Mouse (Mus musculus): Measurements from ENCODE around the gene Fip1l1. TPM values are rescaled to one million over a fixed set of nuclear protein-coding genes. Genes with fewer than 3 reads are reported as not detected.

Gene Fip1l1
- total and polyA plus RNA-seq, 2 experiments from 2014 or later: 35.8 to 37.5 TPM

DNA sequence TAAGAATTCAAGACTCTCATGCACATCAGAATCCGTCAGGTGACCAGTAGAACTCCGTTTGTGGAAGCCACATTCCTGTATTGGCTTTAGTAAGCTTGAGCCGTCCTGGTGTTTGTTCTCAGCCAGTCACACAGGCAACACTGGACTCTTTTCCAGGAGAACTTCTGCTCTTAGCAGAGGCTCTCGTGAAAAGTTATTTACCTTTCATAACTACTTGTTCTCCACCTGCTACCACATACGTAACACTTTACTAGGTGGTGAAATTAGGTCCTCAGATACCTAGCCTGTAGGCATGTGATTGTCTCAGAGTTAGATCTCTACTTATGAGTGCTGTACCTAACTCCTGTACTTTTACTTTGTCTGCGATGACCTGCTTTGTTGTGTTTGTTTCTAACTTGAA lies 36.5 kb downstream of the Fip1l1 start:
- peaks cover 41% of the 10 kb centered on the region for H3K36me3 ChIP-seq (replicated peaks; ENCODE audit: control insufficient read depth, insufficient read depth, low read length)
- no peak for ATAC-seq (ENCODE audit: insufficient read depth, low read depth)

DNA sequence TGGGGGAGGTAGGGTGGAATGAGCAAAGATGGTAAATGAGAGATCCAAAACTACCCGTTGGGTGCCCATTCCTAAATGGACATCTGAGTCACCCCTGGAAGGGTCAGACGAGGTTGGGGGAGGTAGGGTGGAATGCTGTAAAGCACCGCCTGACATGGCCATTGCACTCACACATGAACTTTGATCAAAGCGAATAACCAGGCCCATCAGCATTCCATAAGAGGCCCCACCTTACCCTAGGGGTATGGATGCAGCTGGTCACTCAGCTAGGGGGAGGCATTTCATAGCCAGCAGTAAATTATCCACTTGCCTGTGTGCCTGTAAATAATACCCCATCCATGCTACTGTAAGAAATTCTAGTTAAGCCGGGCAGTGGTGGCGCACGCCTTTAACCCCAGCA lies 53.9 kb downstream of the Fip1l1 start:
- Histone ChIP-seq H3K9me3 (replicated peaks; ENCODE audit: control insufficient read depth, low read length) (no peaks in the 10 kb centered on the region), H3K4me1 (ENCODE audit: control insufficient read depth, insufficient read depth) (no peaks in the 10 kb centered on the region), H3K9ac (replicated peaks; ENCODE audit: low read depth, low read length) (no peak overlapping the region), H3K4me2 (ENCODE audit: low read depth, low read length) (no peak overlapping the region), H3K27ac (ENCODE audit: low read depth) (no peak overlapping the region), H3K27me3 (ENCODE audit: control insufficient read depth, insufficient read depth, low read length) (no peaks in the 10 kb centered on the region), H3K4me3 (ENCODE audit: low read depth, low read length) (no peak overlapping the region), H3K36me3 (replicated peaks; ENCODE audit: control insufficient read depth, insufficient read depth, low read length) (peaks cover 68% of the 10 kb centered on the region)
- no peak for TF ChIP-seq EP300 (IDR thresholded peaks at IDR 0.05; ENCODE audit: low read depth)
- no peak for TF ChIP-seq CTCF (IDR thresholded peaks at IDR 0.05; ENCODE audit: low read depth)
- no peak for DNase-seq (ENCODE audit: low spot score)
- no peak for ATAC-seq (ENCODE audit: insufficient read depth, low read depth)
- 90% methylated on average over 7 of the region's 7 CpGs for WGBS

More for the DNA sequence above, 36.5 kb downstream of the Fip1l1 start:
- TF ChIP-seq EP300 (IDR thresholded peaks at IDR 0.05; ENCODE audit: low read depth) (no peak), CTCF (IDR thresholded peaks at IDR 0.05; ENCODE audit: low read depth) (no peak)
- Histone ChIP-seq H3K27ac (ENCODE audit: low read depth) (no peak overlapping the region), H3K9ac (replicated peaks; ENCODE audit: low read depth, low read length) (no peak overlapping the region), H3K4me2 (ENCODE audit: low read depth, low read length) (no peak overlapping the region), H3K27me3 (ENCODE audit: control insufficient read depth, insufficient read depth, low read length) (no peaks in the 10 kb centered on the region), H3K4me3 (ENCODE audit: low read depth, low read length) (no peak overlapping the region), H3K9me3 (replicated peaks; ENCODE audit: control insufficient read depth, low read length) (no peaks in the 10 kb centered on the region), H3K4me1 (ENCODE audit: control insufficient read depth, insufficient read depth) (no peaks in the 10 kb centered on the region)
- no peak for DNase-seq (ENCODE audit: low spot score)
- 85% methylated on average over 6 of the region's 6 CpGs for WGBS

DNA sequence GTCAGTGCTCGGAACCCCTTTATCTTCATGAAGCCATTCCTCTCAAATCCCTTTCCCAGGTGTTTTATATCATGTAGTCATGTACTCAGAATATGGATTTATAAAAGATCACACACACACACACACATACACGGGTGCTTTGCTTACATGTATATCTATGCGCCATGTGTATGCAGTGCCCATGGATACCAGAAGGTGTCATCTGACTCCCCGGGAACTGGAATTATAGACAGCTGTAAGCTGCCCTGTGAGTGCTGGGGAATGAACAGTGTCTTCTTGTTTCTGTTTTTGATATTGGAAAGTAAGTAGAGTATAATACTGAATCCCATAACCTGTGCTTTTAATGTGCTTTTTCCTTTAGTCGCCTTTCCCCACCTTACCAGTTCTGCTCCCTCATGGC lies 56.2 kb downstream of the Fip1l1 start:
- ATAC-seq (ENCODE audit: insufficient read depth, low read depth) (no peak), DNase-seq (ENCODE audit: low spot score) (no peak)
- 93% methylated on average over 5 of the region's 5 CpGs for WGBS
- no peaks in the 10 kb centered on the region for H3K9me3 ChIP-seq (replicated peaks; ENCODE audit: control insufficient read depth, low read length)
- peaks cover 80% of the 10 kb centered on the region for H3K36me3 ChIP-seq (replicated peaks; ENCODE audit: control insufficient read depth, insufficient read depth, low read length)
- no peak; the same call in 1 of the 2 replicates for TF ChIP-seq CTCF (IDR thresholded peaks at IDR 0.05; ENCODE audit: low read depth)
- TF ChIP-seq EP300 (IDR thresholded peaks at IDR 0.05; ENCODE audit: low read depth): no peak
- H3K4me2 ChIP-seq (ENCODE audit: low read depth, low read length): no peak overlapping the region
- no peak overlapping the region for H3K4me3 ChIP-seq (ENCODE audit: low read depth, low read length)
- no peak overlapping the region for H3K9ac ChIP-seq (replicated peaks; ENCODE audit: low read depth, low read length)
- no peaks in the 10 kb centered on the region for H3K4me1 ChIP-seq (ENCODE audit: control insufficient read depth, insufficient read depth)
- no peaks in the 10 kb centered on the region for H3K27me3 ChIP-seq (ENCODE audit: control insufficient read depth, insufficient read depth, low read length)
- H3K27ac ChIP-seq (ENCODE audit: low read depth): no peak overlapping the region

DNA sequence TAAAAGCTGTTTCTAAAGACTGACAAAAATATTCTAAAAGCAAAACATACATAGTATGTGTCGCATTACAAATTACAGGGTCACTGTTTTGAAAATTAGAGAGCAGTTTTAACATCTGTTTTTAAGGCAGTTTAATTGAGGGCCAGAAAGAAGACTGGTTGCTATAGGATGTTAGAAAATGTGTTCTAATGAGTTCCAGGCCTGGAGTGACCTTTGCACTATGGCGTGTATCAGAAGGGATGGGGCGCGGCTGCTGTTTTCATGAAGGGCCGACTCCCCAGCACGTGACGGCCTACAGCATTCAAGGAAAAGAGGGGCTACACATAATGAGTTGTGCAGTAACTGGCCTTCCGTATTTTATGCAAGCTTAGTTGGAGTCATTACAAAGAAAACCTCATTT lies 57.9 kb downstream of the Fip1l1 start:
- no peak overlapping the region for H3K4me3 ChIP-seq (ENCODE audit: low read depth, low read length)
- no peak overlapping the region for H3K9ac ChIP-seq (replicated peaks; ENCODE audit: low read depth, low read length)
- TF ChIP-seq EP300 (IDR thresholded peaks at IDR 0.05; ENCODE audit: low read depth) (no peak), CTCF (IDR thresholded peaks at IDR 0.05; ENCODE audit: low read depth) (no peak)
- ATAC-seq (ENCODE audit: insufficient read depth, low read depth) (no peak), DNase-seq (ENCODE audit: low spot score) (no peak)
- no peak overlapping the region for H3K4me2 ChIP-seq (ENCODE audit: low read depth, low read length)
- H3K36me3 ChIP-seq (replicated peaks; ENCODE audit: control insufficient read depth, insufficient read depth, low read length): peaks cover 81% of the 10 kb centered on the region
- H3K27me3 ChIP-seq (ENCODE audit: control insufficient read depth, insufficient read depth, low read length): no peaks in the 10 kb centered on the region
- no peaks in the 10 kb centered on the region for H3K4me1 ChIP-seq (ENCODE audit: control insufficient read depth, insufficient read depth)
- H3K9me3 ChIP-seq (replicated peaks; ENCODE audit: control insufficient read depth, low read length): no peaks in the 10 kb centered on the region
- no peak overlapping the region for H3K27ac ChIP-seq (ENCODE audit: low read depth)
- 87% methylated on average over 8 of the region's 8 CpGs for WGBS

DNA sequence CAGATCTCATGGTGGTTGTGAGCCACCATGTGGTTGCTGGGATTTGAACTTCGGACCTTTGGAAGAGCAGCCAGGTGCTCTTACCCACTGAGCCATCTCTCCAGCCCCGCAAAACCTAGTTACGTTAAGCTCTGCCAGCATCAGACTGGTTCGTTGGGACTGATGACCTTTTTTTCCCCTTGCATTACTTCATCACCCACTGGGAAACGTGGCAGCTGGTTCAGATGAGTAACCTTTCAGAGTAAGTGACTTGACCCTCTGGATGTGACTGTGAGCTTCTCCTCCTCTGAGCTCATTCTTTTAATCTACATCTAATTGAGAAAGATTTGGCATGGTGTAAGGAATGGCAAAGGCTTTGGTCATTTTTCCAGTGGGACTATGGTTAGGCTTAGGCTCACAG lies 64.8 kb downstream of the Fip1l1 start:
- Histone ChIP-seq H3K27ac (ENCODE audit: low read depth) (no peak overlapping the region), H3K4me1 (ENCODE audit: control insufficient read depth, insufficient read depth) (no peaks in the 10 kb centered on the region), H3K27me3 (ENCODE audit: control insufficient read depth, insufficient read depth, low read length) (no peaks in the 10 kb centered on the region), H3K9ac (replicated peaks; ENCODE audit: low read depth, low read length) (no peak overlapping the region), H3K4me2 (ENCODE audit: low read depth, low read length) (no peak overlapping the region), H3K4me3 (ENCODE audit: low read depth, low read length) (no peak overlapping the region), H3K36me3 (replicated peaks; ENCODE audit: control insufficient read depth, insufficient read depth, low read length) (peaks cover 31% of the 10 kb centered on the region), H3K9me3 (replicated peaks; ENCODE audit: control insufficient read depth, low read length) (no peaks in the 10 kb centered on the region)
- no peak for ATAC-seq (ENCODE audit: insufficient read depth, low read depth)
- no peak for DNase-seq (ENCODE audit: low spot score)
- WGBS: 63% methylated on average over 5 of the region's 5 CpGs
- TF ChIP-seq EP300 (IDR thresholded peaks at IDR 0.05; ENCODE audit: low read depth) (no peak), CTCF (IDR thresholded peaks at IDR 0.05; ENCODE audit: low read depth) (no peak)

DNA sequence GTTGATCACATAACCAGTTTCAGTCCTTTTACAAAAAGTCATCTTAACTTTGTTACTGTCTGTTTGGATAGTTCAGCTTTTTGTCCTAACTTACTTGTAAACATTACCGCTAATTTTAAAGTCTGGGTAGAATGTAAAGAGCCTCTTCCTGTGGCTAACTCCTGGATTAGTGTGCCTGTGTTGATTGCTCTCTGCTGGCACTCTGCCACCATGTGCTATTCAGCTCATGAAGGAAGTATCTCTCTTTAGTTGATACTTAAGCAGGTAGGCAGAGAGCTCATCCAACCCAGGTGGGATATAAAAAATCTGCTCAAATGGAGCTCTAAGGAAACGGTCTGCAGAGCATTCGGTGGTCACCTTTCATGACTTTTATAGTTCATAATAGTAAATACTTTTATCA lies 65.9 kb downstream of the Fip1l1 start:
- Histone ChIP-seq H3K36me3 (replicated peaks; ENCODE audit: control insufficient read depth, insufficient read depth, low read length) (peaks cover 22% of the 10 kb centered on the region), H3K27ac (ENCODE audit: low read depth) (no peak overlapping the region), H3K4me2 (ENCODE audit: low read depth, low read length) (no peak overlapping the region), H3K27me3 (ENCODE audit: control insufficient read depth, insufficient read depth, low read length) (no peaks in the 10 kb centered on the region; the same call in 1 of the 2 replicates), H3K9ac (replicated peaks; ENCODE audit: low read depth, low read length) (no peak overlapping the region), H3K9me3 (replicated peaks; ENCODE audit: control insufficient read depth, low read length) (no peaks in the 10 kb centered on the region), H3K4me3 (ENCODE audit: low read depth, low read length) (no peak overlapping the region), H3K4me1 (ENCODE audit: control insufficient read depth, insufficient read depth) (no peaks in the 10 kb centered on the region)
- TF ChIP-seq EP300 (IDR thresholded peaks at IDR 0.05; ENCODE audit: low read depth): no peak
- no peak for TF ChIP-seq CTCF (IDR thresholded peaks at IDR 0.05; ENCODE audit: low read depth)
- DNase-seq (ENCODE audit: low spot score): no peak
- 62% methylated on average over 3 of the region's 3 CpGs for WGBS
- ATAC-seq (ENCODE audit: insufficient read depth, low read depth): no peak
